Mouse (Mus musculus) activated CD4-positive, CD25-positive, alpha-beta regulatory T cell, adult 9 weeks (primary cell): Measurements from ENCODE around the gene Zfp334. TPM values are rescaled to one million over a fixed set of nuclear protein-coding genes. Genes with fewer than 3 reads are reported as not detected.

Source experiments
- polyA plus RNA-seq: library from polyadenylated mRNA; unstranded; fragments of 100-300 nt; shearing (Covaris generic); gene quantifications from one replicate; pipeline ENCODE4 v1.2.1, GENCODE M21; 2017

Gene Zfp334
- polyA plus RNA-seq, result not detected

GRCm38 (mm10) chr2:165387844-165388495 is at the start of gene Zfp334:
TSS of gene Zfp334 (minus strand) at chr2:165388259.

GRCm38 (mm10) chr2:165368496-165368895 is 19.6 kb downstream of the Zfp334 start, which contains the start of gene Zfp663:
TSS of gene Zfp663 (minus strand) at chr2:165368729.

GRCm38 (mm10) chr2:165326304-165327190 is 61.5 kb downstream of the Zfp334 start, which contains the start of gene Elmo2:
TSS of gene Elmo2 (minus strand) at chr2:165326479.

Other genes starting within 250 kb of the Zfp334 start
- gene Cdh22, start 153.4 kb downstream of the Zfp334 start, polyA plus RNA-seq, result not detected
- gene Slc35c2, start 100.4 kb downstream of the Zfp334 start, polyA plus RNA-seq, result 62.6 TPM
- 59.5 TPM for gene Elmo2, start 61.8 kb downstream of the Zfp334 start, polyA plus RNA-seq
- gene Zfp663, start 19.5 kb downstream of the Zfp334 start, polyA plus RNA-seq, result not detected
- gene Ocstamp, start 12.1 kb upstream of the Zfp334 start, polyA plus RNA-seq, result not detected
- gene Slc13a3, start 85.0 kb upstream of the Zfp334 start, polyA plus RNA-seq, result not detected
- 3.7 TPM for gene Trp53rka, start 105.1 kb upstream of the Zfp334 start, polyA plus RNA-seq
- not detected for gene Slc2a10, start 115.5 kb upstream of the Zfp334 start, polyA plus RNA-seq
- gene Eya2, start 206.8 kb upstream of the Zfp334 start, polyA plus RNA-seq, result 15.3 TPM